Mouse (Mus musculus): Measurements from ENCODE around the gene Cyp51.
"Not testable (repeated sequence)": the region's sequence is repeated elsewhere in the genome, so short reads cannot be mapped to it uniquely, and the experiment has no call there.

The Cyp51 gene

GRCm38 (mm10) chr5:4104341-4105040, at the start of gene Cyp51:
Gene Cyp51, minus strand, starts transcription at chr5:4104746.
- DNase-seq (ENCODE audit: low spot score) = peak; percentile 75

- DNase-seq (ENCODE audit: low spot score) = no peak
Measured at GRCm38 (mm10) chr5:4112570-4113098, 8.1 kb upstream of the Cyp51 start.

- DNase-seq (ENCODE audit: low spot score) = not testable (repeated sequence)
Measured at GRCm38 (mm10) chr5:4107056-4107455, 2.5 kb upstream of the Cyp51 start.

- DNase-seq (ENCODE audit: low spot score) = no peak
Measured at GRCm38 (mm10) chr5:4105651-4106186, 1.2 kb upstream of the Cyp51 start.

DNA sequence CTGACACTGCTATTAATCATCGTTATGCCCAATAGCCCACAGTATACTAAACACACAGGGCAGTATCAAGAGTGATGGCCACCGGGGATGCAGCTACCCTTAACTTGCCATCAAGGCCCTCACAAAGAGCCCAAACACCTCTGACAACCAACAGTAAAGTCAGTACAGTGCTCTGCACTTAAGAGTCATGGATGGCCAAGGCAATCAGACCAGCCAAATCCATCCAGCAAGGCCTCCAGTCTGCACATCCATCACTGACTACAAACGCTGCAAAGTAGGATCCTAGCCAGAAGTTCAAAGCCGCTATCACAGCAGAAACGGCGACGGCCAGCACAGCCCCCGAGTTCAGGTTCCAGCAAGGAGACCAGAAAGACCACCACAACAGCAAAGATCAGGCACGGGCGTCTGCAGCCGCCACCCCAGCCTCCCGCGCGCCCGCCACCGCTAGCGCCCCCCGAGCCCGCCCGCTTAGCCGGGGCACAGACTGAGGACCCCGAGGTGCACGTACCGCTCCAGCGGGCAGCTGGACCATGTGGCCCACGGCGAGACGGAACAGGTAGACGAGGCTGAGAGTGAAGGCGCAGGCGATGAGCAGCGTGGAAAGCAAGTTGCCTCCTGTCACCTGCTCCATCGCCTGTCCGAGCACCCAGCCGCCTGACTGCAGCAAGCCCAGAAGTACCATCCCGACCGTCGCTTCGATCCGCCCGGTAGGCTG, 763 bp downstream of the Cyp51 start:
- no peak for DNase-seq (ENCODE audit: low spot score)

DNA sequence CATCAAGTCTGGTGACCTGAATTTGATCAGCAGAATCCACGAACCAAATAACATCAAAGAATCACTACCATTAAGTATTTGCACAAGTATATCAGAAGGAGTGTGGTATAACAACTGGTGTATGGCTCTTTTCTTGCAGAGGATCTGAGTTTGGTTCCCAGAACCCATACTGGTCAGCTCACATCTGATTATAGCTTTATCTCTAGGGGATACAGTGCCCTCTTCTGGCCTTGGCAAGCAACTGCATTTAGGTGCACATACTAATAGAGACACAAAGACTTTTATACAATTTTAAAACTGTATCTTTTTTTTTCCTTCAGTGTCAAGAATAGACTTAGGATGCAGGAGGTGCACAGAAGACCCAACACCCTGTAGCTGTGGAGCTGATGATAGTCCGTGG, 2.8 kb downstream of the Cyp51 start:
- no peak for DNase-seq (ENCODE audit: low spot score)

DNA sequence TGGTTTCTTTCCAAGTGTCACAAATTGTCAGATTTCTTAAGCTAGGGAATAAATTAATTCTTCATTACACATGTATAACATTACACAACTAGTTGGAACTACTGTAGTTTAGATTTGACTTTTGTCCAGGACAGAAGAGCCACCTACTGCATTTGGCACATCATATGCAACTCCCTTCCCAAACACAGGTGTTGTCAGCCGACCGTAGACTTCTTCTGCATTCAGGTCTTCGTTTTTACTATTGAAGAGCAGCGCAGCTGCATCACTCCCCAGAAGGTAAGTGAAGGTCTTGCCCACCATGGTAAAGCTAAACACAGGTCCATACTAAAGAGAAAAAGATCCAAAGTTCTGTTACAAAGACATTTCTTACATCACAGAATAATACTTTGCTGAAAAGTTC, 3.5 kb downstream of the Cyp51 start:
- DNase-seq (ENCODE audit: low spot score) = no peak

DNA sequence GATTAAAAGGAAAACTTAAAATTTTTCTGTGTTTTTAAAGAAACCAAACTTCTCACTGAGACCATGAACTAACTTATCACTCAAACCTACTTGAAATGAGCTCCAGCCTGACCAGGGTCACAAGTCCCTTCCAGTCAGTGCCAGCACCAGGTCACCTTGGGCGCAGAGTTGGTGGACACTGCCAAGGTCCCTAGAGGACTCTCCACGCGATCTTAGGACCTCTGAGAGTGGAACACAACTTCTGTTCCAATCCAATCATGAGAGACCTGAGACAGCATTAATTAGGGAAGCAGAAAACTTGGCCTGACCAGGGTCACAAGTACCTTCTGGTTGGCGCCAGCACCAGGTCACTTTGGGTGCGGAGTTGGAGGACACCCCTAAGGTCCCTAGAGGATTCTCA, 10.1 kb downstream of the Cyp51 start:
- no peak for DNase-seq (ENCODE audit: low spot score)

- no peak for DNase-seq (ENCODE audit: low spot score)
Measured at GRCm38 (mm10) chr5:4088190-4088589, 16.4 kb downstream of the Cyp51 start.

DNA sequence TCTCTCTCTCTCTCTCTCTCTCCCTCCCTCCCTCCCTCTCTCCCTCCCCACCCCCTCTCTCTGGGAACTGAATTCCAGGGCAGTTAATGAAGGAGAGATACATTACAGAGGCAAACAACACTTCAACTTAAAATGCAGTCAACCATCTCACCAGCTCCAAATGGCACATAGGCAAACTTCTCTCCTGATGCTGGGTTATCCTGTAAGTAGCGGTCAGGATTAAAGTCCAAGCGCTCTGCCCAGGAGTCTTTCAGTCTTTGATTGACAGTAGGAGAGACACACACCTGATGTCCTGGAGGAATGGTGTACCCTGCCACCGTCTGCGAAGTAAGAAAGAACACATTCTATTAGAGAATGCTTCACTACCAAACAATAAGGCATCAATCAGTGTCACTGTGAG, 18.2 kb downstream of the Cyp51 start:
- DNase-seq (ENCODE audit: low spot score) = no peak

GRCm38 (mm10) chr5:4084948-4085347, 19.6 kb downstream of the Cyp51 start:
- no peak for DNase-seq (ENCODE audit: low spot score)

- DNase-seq (ENCODE audit: low spot score) = no peak
Measured at GRCm38 (mm10) chr5:4081513-4081912, 23.0 kb downstream of the Cyp51 start.

DNA sequence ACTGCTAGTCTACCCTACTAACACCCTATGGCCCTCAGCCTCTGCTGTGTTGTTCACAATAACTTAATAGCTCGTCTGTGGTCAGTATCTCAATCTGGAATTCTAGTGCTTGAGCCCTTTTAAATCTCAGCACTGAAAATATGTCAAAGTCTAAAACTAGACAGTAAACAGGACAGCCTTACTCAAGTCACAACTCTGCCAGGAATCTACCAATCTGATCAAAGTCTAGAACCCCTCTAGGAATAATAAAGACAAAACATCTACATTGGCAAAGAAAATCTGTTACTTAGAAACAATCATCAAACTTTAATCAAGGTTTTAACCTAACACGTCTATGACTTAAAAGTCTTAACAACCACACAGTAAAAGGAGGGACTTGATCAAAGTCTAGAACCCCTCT, 23.7 kb downstream of the Cyp51 start:
- DNase-seq (ENCODE audit: low spot score) = no peak

- DNase-seq (ENCODE audit: low spot score) = no peak
Measured at GRCm38 (mm10) chr5:4079086-4079485, 25.5 kb downstream of the Cyp51 start.

DNA sequence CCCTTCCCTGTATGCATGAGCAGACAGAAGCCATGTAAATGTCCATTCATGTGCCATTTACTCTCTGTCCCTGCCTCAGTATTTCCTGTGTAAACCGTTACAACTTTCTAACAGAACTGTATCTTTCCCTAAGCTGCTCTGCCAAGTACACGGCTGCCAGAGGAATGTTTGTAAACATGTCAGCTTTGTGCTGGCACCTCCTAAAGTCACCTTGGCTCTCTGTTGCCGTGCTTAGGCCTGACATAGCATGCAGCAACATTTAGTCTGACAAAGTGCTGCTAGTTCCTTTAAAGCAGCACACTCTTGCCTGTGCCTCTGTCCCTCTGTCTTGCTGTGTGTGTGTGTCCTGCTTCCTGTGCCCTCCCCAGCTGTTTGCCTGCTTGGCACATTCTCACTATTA, 37.3 kb downstream of the Cyp51 start:
- no peak for DNase-seq (ENCODE audit: low spot score)

- no peak for DNase-seq (ENCODE audit: low spot score)
Measured at GRCm38 (mm10) chr5:4066476-4067115, 38.0 kb downstream of the Cyp51 start.

- DNase-seq (ENCODE audit: low spot score) = no peak
Measured at GRCm38 (mm10) chr5:4060313-4060712, 44.2 kb downstream of the Cyp51 start.

DNA sequence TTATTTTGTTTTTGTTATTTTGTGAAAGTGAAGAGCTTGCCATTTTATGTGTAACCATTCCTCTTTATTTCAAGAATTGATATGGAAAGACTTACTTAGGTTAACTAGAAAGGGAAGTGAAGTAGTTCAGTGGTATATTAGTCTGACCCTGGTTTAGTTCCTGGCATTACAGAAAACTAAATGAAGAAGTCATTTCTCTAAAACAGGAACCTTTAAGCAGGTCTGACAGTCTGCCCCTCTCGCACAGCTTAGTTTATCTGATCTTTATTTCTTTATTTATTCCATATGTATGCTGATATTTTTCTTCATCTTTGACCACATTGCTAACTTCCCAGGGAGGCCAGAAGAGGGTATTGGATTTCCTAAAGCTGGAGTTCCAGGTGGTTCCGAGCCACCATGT, 63.6 kb downstream of the Cyp51 start:
- DNase-seq (ENCODE audit: low spot score) = no peak

DNA sequence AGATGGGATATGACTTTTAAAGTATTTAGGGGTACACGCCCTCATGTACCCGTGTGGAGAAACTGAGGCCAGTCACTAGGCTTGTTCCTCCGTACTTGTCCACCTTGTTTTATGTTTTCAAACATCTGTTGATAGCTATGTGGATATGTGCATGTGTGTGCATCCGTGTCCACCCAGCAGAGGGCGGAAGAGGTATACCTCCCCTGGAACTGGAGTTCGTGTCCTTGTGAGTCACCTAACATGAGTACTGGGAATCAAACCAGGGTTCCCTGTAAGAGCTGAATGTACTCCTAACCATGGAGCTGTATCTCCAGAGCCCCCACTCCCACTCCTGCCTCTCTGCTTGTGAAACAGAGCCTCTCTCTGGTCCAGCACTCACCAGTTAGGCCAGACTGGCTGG, 64.2 kb downstream of the Cyp51 start:
- DNase-seq (ENCODE audit: low spot score) = no peak

- DNase-seq (ENCODE audit: low spot score) = no peak
Measured at GRCm38 (mm10) chr5:4039351-4039750, 65.2 kb downstream of the Cyp51 start.

- DNase-seq (ENCODE audit: low spot score) = no peak
Measured at GRCm38 (mm10) chr5:4036686-4037085, 67.9 kb downstream of the Cyp51 start.

- DNase-seq (ENCODE audit: low spot score) = no peak
Measured at GRCm38 (mm10) chr5:4031846-4032245, 72.7 kb downstream of the Cyp51 start.

All from ovary, postnatal 10 days (tissue).